Mouse (Mus musculus) forebrain, postnatal 0 days (tissue): ENCODE results near the gene Ccdc182. TPM values are rescaled to one million over a fixed set of nuclear protein-coding genes. Genes with fewer than 3 reads are reported as not detected.
A peak's percentile ranks its signal among the peaks of the same experiment; 100 is the strongest.

Experiments
- ATAC-seq: fragments of 200-750 bp; cut with Nextera tagmentation; 2 replicates; pipeline ENCODE4 v1.8.0; 2017; ENCODE audit warnings: mild to moderate bottlenecking, moderate library complexity
- DNase-seq: peaks from one replicate; pipeline ENCODE4 v3.0.0-alpha.2; 2015
- H3K27ac ChIP-seq: fragments of 300-500 bp; sonication (generic); 2 replicates; pipeline ENCODE4 v1.5.1; 2014; ENCODE audit warnings: low read depth, mild to moderate bottlenecking, antibody characterized with exemption, low read length, moderate library complexity, mixed read lengths
- H3K27me3 ChIP-seq: fragments of 300-500 bp; sonication (generic); 2 replicates; pipeline ENCODE4 v1.6.1; 2014; ENCODE audit warnings: mild to moderate bottlenecking, low read length, mixed read lengths; ENCODE audit not compliant: insufficient read depth
- H3K36me3 ChIP-seq: fragments of 300-500 bp; sonication (generic); 2 replicates; pipeline ENCODE4 v1.6.1; 2014; ENCODE audit warnings: mild to moderate bottlenecking, moderate library complexity; ENCODE audit not compliant: insufficient read depth
- H3K4me1 ChIP-seq: fragments of 300-500 bp; sonication (generic); 2 replicates; pipeline ENCODE4 v1.6.1; 2014; ENCODE audit warnings: antibody characterized with exemption; ENCODE audit not compliant: insufficient read depth
- H3K4me2 ChIP-seq: fragments of 300-500 bp; sonication (generic); 2 replicates; pipeline ENCODE4 v1.6.1; 2014; ENCODE audit warnings: low read depth, mild to moderate bottlenecking, moderate library complexity
- H3K4me3 ChIP-seq: fragments of 300-500 bp; sonication (generic); 2 replicates; pipeline ENCODE4 v1.5.1; 2014; ENCODE audit warnings: low read depth, low read length, mixed read lengths
- H3K9ac ChIP-seq: fragments of 300-500 bp; sonication (generic); 2 replicates; pipeline ENCODE4 v1.6.1; 2014; ENCODE audit warnings: mild to moderate bottlenecking
- H3K9me3 ChIP-seq: fragments of 300-500 bp; sonication (generic); 2 replicates; pipeline ENCODE4 v1.6.1; 2016; ENCODE audit warnings: low read length
- CTCF ChIP-seq: sonication (generic); IDR thresholded peaks from 2 replicates; pipeline ENCODE4 v1.5.1; 2016; ENCODE audit warnings: antibody characterized with exemption, control low read depth, low read depth
- WGBS: fragments of 180-500 bp; shearing (Covaris S2); extraction: QIAGEN DNeasy Blood & Tissue Kit; methylation state at CpG from one replicate; pipeline ENCODE4 v1.1.7; 2014; 5-methylcytosine and 5-hydroxymethylcytosine counted together
- polyA plus RNA-seq: library from polyadenylated mRNA; unstranded; fragments of >200 nt; fragmentation: Nextera tagmentation; extraction: Ambion mirVana; gene quantifications from 2 replicates; pipeline ENCODE4 v1.2.1, GENCODE M21; 2015
- total RNA-seq: library from RNA; depleted of rRNA; stranded (reverse); fragments of >200 nt; gene quantifications from 2 replicates; pipeline ENCODE4 v1.2.3, GENCODE M21; 2014

Gene Ccdc182
- total and polyA plus RNA-seq, 2 experiments from 2014 or later, result not detected

- Histone ChIP-seq H3K4me3 (no peak overlapping the region), H3K4me2 (no peak overlapping the region), H3K4me1 (peaks cover 19% of the 10 kb centered on the region), H3K9me3 (no peaks in the 10 kb centered on the region), H3K27ac (no peak overlapping the region), H3K27me3 (no peaks in the 10 kb centered on the region), H3K36me3 (no peaks in the 10 kb centered on the region), H3K9ac (no peak overlapping the region)
- ATAC-seq (no peak), DNase-seq (no peak)
- no peak for TF ChIP-seq CTCF
- WGBS, result 72% methylated on average over 3 of the region's 3 CpGs
These were observed 22.0 kb upstream of the Ccdc182 start for GRCm38 (mm10) chr11:88271870-88272269.

GRCm38 (mm10) chr11:88274111-88274879 lies 19.6 kb upstream of the Ccdc182 start:
- Histone ChIP-seq H3K9me3 (no peaks in the 10 kb centered on the region), H3K4me2 (peak overlapping the region; percentile 13; the same call in 1 of the 2 replicates), H3K4me1 (peaks cover 19% of the 10 kb centered on the region), H3K9ac (no peak overlapping the region), H3K27me3 (no peaks in the 10 kb centered on the region), H3K36me3 (no peaks in the 10 kb centered on the region), H3K4me3 (no peak overlapping the region), H3K27ac (0 out of 2 replicates have a peak overlapping the region, but pooled peaks have one; percentile 9)
- DNase-seq (no peak), ATAC-seq (no peak)
- WGBS, result 26% methylated on average over 23 of the region's 23 CpGs
- no peak for TF ChIP-seq CTCF

GRCm38 (mm10) chr11:88274901-88275498 lies 18.9 kb upstream of the Ccdc182 start:
- no peak overlapping the region for H3K9ac ChIP-seq
- H3K9me3 ChIP-seq, result no peaks in the 10 kb centered on the region
- H3K27ac ChIP-seq, result no peak overlapping the region
- DNase-seq (no peak), ATAC-seq (peak; percentile 23; the same call in 1 of the 2 replicates)
- no peak for TF ChIP-seq CTCF
- WGBS, result 6% methylated on average over 13 of the region's 13 CpGs
- H3K36me3 ChIP-seq, result no peaks in the 10 kb centered on the region
- no peaks in the 10 kb centered on the region for H3K27me3 ChIP-seq
- no peak overlapping the region for H3K4me3 ChIP-seq
- H3K4me1 ChIP-seq, result peaks cover 19% of the 10 kb centered on the region
- peak overlapping the region; percentile 13; the same call in 1 of the 2 replicates for H3K4me2 ChIP-seq

GRCm38 (mm10) chr11:88275949-88276348 lies 17.9 kb upstream of the Ccdc182 start:
- H3K9me3 ChIP-seq, result no peaks in the 10 kb centered on the region
- H3K4me3 ChIP-seq, result no peak overlapping the region
- no peak for TF ChIP-seq CTCF
- no peak overlapping the region for H3K9ac ChIP-seq
- no peaks in the 10 kb centered on the region for H3K27me3 ChIP-seq
- peaks cover 19% of the 10 kb centered on the region for H3K4me1 ChIP-seq
- WGBS, result 43% methylated on average over 6 of the region's 6 CpGs
- DNase-seq, result no peak
- peak overlapping the region; percentile 45; the same call in 1 of the 2 replicates for H3K27ac ChIP-seq
- H3K36me3 ChIP-seq, result no peaks in the 10 kb centered on the region
- no peak for ATAC-seq
- H3K4me2 ChIP-seq, result no peak overlapping the region

- no peak overlapping the region for H3K4me2 ChIP-seq
- H3K27ac ChIP-seq, result 0 out of 2 replicates have a peak overlapping the region, but pooled peaks have one; percentile 45
- no peak overlapping the region for H3K9ac ChIP-seq
- DNase-seq (peak; percentile 71), ATAC-seq (peak; percentile 62)
- no peak overlapping the region for H3K4me3 ChIP-seq
- TF ChIP-seq CTCF, result no peak
- 18% methylated on average over 19 of the region's 19 CpGs for WGBS
- H3K27me3 ChIP-seq, result no peaks in the 10 kb centered on the region
- H3K36me3 ChIP-seq, result no peaks in the 10 kb centered on the region
- peaks cover 19% of the 10 kb centered on the region for H3K4me1 ChIP-seq
- no peaks in the 10 kb centered on the region for H3K9me3 ChIP-seq
These were observed 17.1 kb upstream of the Ccdc182 start for GRCm38 (mm10) chr11:88276534-88277308.

- Histone ChIP-seq H3K27ac (no peak overlapping the region), H3K27me3 (no peaks in the 10 kb centered on the region), H3K9me3 (no peaks in the 10 kb centered on the region), H3K4me3 (no peak overlapping the region), H3K36me3 (no peaks in the 10 kb centered on the region), H3K9ac (no peak overlapping the region), H3K4me1 (peaks cover 19% of the 10 kb centered on the region), H3K4me2 (no peak overlapping the region)
- no peak for TF ChIP-seq CTCF
- DNase-seq, result no peak
- WGBS, result 42% methylated on average over 4 of the region's 4 CpGs
- no peak for ATAC-seq
These were observed 14.9 kb upstream of the Ccdc182 start for GRCm38 (mm10) chr11:88279006-88279405.
